Mouse (Mus musculus) heart, embryonic 15.5 days (tissue): ENCODE measurements around the gene Kcnma1. TPM values are rescaled to one million over a fixed set of nuclear protein-coding genes. Genes with fewer than 3 reads are reported as not detected.

Experiments
- ATAC-seq: fragments of 200-750 bp; cut with Nextera tagmentation; replicated peaks from 2 replicates; pipeline ENCODE4 v1.8.0; 2017; ENCODE audit warnings: low read depth, moderate TSS enrichment; ENCODE audit not compliant: insufficient number of reproducible peaks, insufficient read depth, low FRiP score
- H3K27ac ChIP-seq: fragments of 300-500 bp; sonication (generic); 2 replicates; pipeline ENCODE4 v1.5.1; 2015; ENCODE audit warnings: mild to moderate bottlenecking, inconsistent platforms
- H3K27me3 ChIP-seq: fragments of 300-500 bp; sonication (generic); 2 replicates; pipeline ENCODE4 v1.6.1; 2015; ENCODE audit warnings: inconsistent platforms
- H3K36me3 ChIP-seq: fragments of 300-500 bp; sonication (generic); 2 replicates; pipeline ENCODE4 v1.6.1; 2015; ENCODE audit warnings: mild to moderate bottlenecking, inconsistent platforms
- H3K4me1 ChIP-seq: fragments of 300-500 bp; sonication (generic); replicated peaks from 2 replicates; pipeline ENCODE4 v1.6.1; 2015; ENCODE audit warnings: inconsistent platforms
- H3K4me2 ChIP-seq: fragments of 300-500 bp; sonication (generic); 2 replicates; pipeline ENCODE4 v1.6.1; 2015; ENCODE audit warnings: inconsistent platforms, mild to moderate bottlenecking, moderate library complexity
- H3K4me3 ChIP-seq: fragments of 300-500 bp; sonication (generic); 2 replicates; pipeline ENCODE4 v1.5.1; 2015; ENCODE audit warnings: mild to moderate bottlenecking, inconsistent platforms
- H3K9ac ChIP-seq: fragments of 300-500 bp; sonication (generic); 2 replicates; pipeline ENCODE4 v1.6.1; 2015; ENCODE audit warnings: mild to moderate bottlenecking, inconsistent platforms
- H3K9me3 ChIP-seq: fragments of 300-500 bp; sonication (generic); replicated peaks from 2 replicates; pipeline ENCODE4 v1.6.1; 2016; ENCODE audit warnings: inconsistent platforms
- WGBS: fragments of 180-500 bp; shearing (Covaris S2); methylation state at CpG from one replicate; pipeline ENCODE4 v1.1.7; 2015; ENCODE audit warnings: mixed read lengths; 5-methylcytosine and 5-hydroxymethylcytosine counted together
- polyA plus RNA-seq: library from polyadenylated mRNA; unstranded; fragments of >200 nt; fragmentation: Nextera tagmentation; extraction: Ambion mirVana; gene quantifications from 2 replicates; pipeline ENCODE4 v1.2.1, GENCODE M21; 2015

Kcnma1 gene
- polyA plus RNA-seq, 1 experiment from 2014 or later, result 0.23 TPM

GRCm38 (mm10) chr14:23959061-23959460 is 55.2 kb downstream of the Kcnma1 start:
- no peak overlapping the region for H3K9ac ChIP-seq
- WGBS, result 75% methylated on average over 11 of the region's 11 CpGs
- H3K4me1 ChIP-seq, result no peaks in the 10 kb centered on the region
- H3K4me2 ChIP-seq, result no peak overlapping the region
- no peaks in the 10 kb centered on the region for H3K9me3 ChIP-seq
- 0 out of 2 replicates have a peak, but pooled peaks cover 3% of the 10 kb centered on the region for H3K27me3 ChIP-seq
- H3K4me3 ChIP-seq, result no peak overlapping the region
- no peaks in the 10 kb centered on the region for H3K36me3 ChIP-seq
- no peak overlapping the region for H3K27ac ChIP-seq
- ATAC-seq, result no peak

GRCm38 (mm10) chr14:23957270-23957669 is 57.0 kb downstream of the Kcnma1 start:
- no peak overlapping the region for H3K27ac ChIP-seq
- 80% methylated on average over 4 of the region's 4 CpGs for WGBS
- no peak for ATAC-seq

GRCm38 (mm10) chr14:23943876-23944275 is 70.4 kb downstream of the Kcnma1 start:
- no peak overlapping the region for H3K4me3 ChIP-seq
- H3K36me3 ChIP-seq, result no peaks in the 10 kb centered on the region
- WGBS, result 42% methylated on average over 2 of the region's 2 CpGs
- H3K9me3 ChIP-seq, result no peaks in the 10 kb centered on the region
- no peak for ATAC-seq
- no peak overlapping the region for H3K27ac ChIP-seq
- no peak overlapping the region for H3K4me2 ChIP-seq
- no peaks in the 10 kb centered on the region for H3K4me1 ChIP-seq
- H3K27me3 ChIP-seq, result no peaks in the 10 kb centered on the region
- no peak overlapping the region for H3K9ac ChIP-seq

More at GRCm38 (mm10) chr14:23957270-23957669, 57.0 kb downstream of the Kcnma1 start:
- Histone ChIP-seq H3K27me3 (0 out of 2 replicates have a peak, but pooled peaks cover 3% of the 10 kb centered on the region), H3K4me1 (no peaks in the 10 kb centered on the region), H3K9ac (no peak overlapping the region), H3K4me3 (no peak overlapping the region), H3K36me3 (no peaks in the 10 kb centered on the region), H3K4me2 (no peak overlapping the region), H3K9me3 (no peaks in the 10 kb centered on the region)

- WGBS, result 41% methylated on average over 5 of the region's 5 CpGs
- ATAC-seq, result no peak
- no peak overlapping the region for H3K27ac ChIP-seq
- no peak overlapping the region for H3K4me3 ChIP-seq
- H3K4me1 ChIP-seq, result no peaks in the 10 kb centered on the region
- H3K9ac ChIP-seq, result no peak overlapping the region
- no peaks in the 10 kb centered on the region for H3K27me3 ChIP-seq
- H3K9me3 ChIP-seq, result no peaks in the 10 kb centered on the region
- no peaks in the 10 kb centered on the region for H3K36me3 ChIP-seq
- H3K4me2 ChIP-seq, result no peak overlapping the region
Measured at GRCm38 (mm10) chr14:23943152-23943551, 71.1 kb downstream of the Kcnma1 start.

- H3K9me3 ChIP-seq, result no peaks in the 10 kb centered on the region
- H3K36me3 ChIP-seq, result no peaks in the 10 kb centered on the region
- no peak overlapping the region for H3K9ac ChIP-seq
- no peak overlapping the region for H3K4me3 ChIP-seq
- 67% methylated on average over 8 of the region's 8 CpGs for WGBS
- H3K4me2 ChIP-seq, result no peak overlapping the region
- no peaks in the 10 kb centered on the region for H3K4me1 ChIP-seq
- ATAC-seq, result no peak
- no peaks in the 10 kb centered on the region for H3K27me3 ChIP-seq
- no peak overlapping the region for H3K27ac ChIP-seq
Measured at GRCm38 (mm10) chr14:23942103-23942502, 72.2 kb downstream of the Kcnma1 start.

- no peak for ATAC-seq
Measured at GRCm38 (mm10) chr14:23935016-23935415, 79.3 kb downstream of the Kcnma1 start.

GRCm38 (mm10) chr14:23931671-23932071 is 82.6 kb downstream of the Kcnma1 start:
- Histone ChIP-seq H3K9me3 (no peaks in the 10 kb centered on the region), H3K9ac (no peak overlapping the region), H3K4me3 (no peak overlapping the region), H3K27ac (no peak overlapping the region), H3K36me3 (no peaks in the 10 kb centered on the region), H3K27me3 (no peaks in the 10 kb centered on the region), H3K4me2 (no peak overlapping the region), H3K4me1 (no peaks in the 10 kb centered on the region)
- no peak for ATAC-seq
- WGBS, result 55% methylated on average over 6 of the region's 6 CpGs

More at GRCm38 (mm10) chr14:23935016-23935415, 79.3 kb downstream of the Kcnma1 start:
- Histone ChIP-seq H3K4me3 (no peak overlapping the region), H3K9me3 (no peaks in the 10 kb centered on the region), H3K9ac (no peak overlapping the region), H3K4me1 (no peaks in the 10 kb centered on the region), H3K27me3 (no peaks in the 10 kb centered on the region), H3K4me2 (no peak overlapping the region), H3K36me3 (no peaks in the 10 kb centered on the region), H3K27ac (no peak overlapping the region)
- WGBS, result 85% methylated on average over 6 of the region's 6 CpGs

GRCm38 (mm10) chr14:23929168-23929567 is 85.1 kb downstream of the Kcnma1 start:
- no peak overlapping the region for H3K4me3 ChIP-seq
- no peaks in the 10 kb centered on the region for H3K36me3 ChIP-seq
- 62% methylated on average over 3 of the region's 3 CpGs for WGBS
- H3K9me3 ChIP-seq, result no peaks in the 10 kb centered on the region
- no peaks in the 10 kb centered on the region for H3K4me1 ChIP-seq
- no peaks in the 10 kb centered on the region for H3K27me3 ChIP-seq
- no peak overlapping the region for H3K27ac ChIP-seq
- H3K4me2 ChIP-seq, result no peak overlapping the region
- H3K9ac ChIP-seq, result no peak overlapping the region
- ATAC-seq, result no peak

- Histone ChIP-seq H3K27ac (no peak overlapping the region), H3K9ac (no peak overlapping the region), H3K4me1 (no peaks in the 10 kb centered on the region), H3K4me3 (no peak overlapping the region), H3K9me3 (no peaks in the 10 kb centered on the region), H3K27me3 (no peaks in the 10 kb centered on the region), H3K4me2 (no peak overlapping the region), H3K36me3 (no peaks in the 10 kb centered on the region)
- ATAC-seq, result no peak
- WGBS, result 56% methylated on average over 2 of the region's 2 CpGs
Measured at GRCm38 (mm10) chr14:23923356-23923755, 90.9 kb downstream of the Kcnma1 start.

- Histone ChIP-seq H3K27me3 (no peaks in the 10 kb centered on the region), H3K9me3 (no peaks in the 10 kb centered on the region), H3K4me3 (no peak overlapping the region), H3K36me3 (no peaks in the 10 kb centered on the region), H3K4me2 (no peak overlapping the region), H3K9ac (no peak overlapping the region), H3K4me1 (no peaks in the 10 kb centered on the region), H3K27ac (no peak overlapping the region)
- WGBS, result 83% methylated on average over 3 of the region's 3 CpGs
- ATAC-seq, result no peak
Measured at GRCm38 (mm10) chr14:23922755-23923154, 91.5 kb downstream of the Kcnma1 start.

- Histone ChIP-seq H3K4me2 (no peak overlapping the region), H3K27me3 (peaks cover 12% of the 10 kb centered on the region; the same call in 1 of the 2 replicates), H3K9ac (no peak overlapping the region), H3K4me1 (peaks cover 7% of the 10 kb centered on the region), H3K27ac (no peak overlapping the region), H3K4me3 (no peak overlapping the region), H3K36me3 (no peaks in the 10 kb centered on the region), H3K9me3 (no peaks in the 10 kb centered on the region)
- whole genome bisulfite sequencing, result 50% methylated on average over 1 of the region's 1 CpGs
- no peak for ATAC-seq
Measured at GRCm38 (mm10) chr14:23911108-23911629, 103.1 kb downstream of the Kcnma1 start.

- Histone ChIP-seq H3K4me2 (no peak overlapping the region), H3K36me3 (no peaks in the 10 kb centered on the region), H3K4me3 (no peak overlapping the region), H3K9ac (no peak overlapping the region), H3K9me3 (no peaks in the 10 kb centered on the region), H3K4me1 (peaks cover 7% of the 10 kb centered on the region), H3K27me3 (no peaks in the 10 kb centered on the region), H3K27ac (no peak overlapping the region)
- ATAC-seq, result no peak
- 48% methylated on average over 5 of the region's 5 CpGs for WGBS
Measured at GRCm38 (mm10) chr14:23908564-23908963, 105.7 kb downstream of the Kcnma1 start.
